20 mouse cellular contexts compared by ENCODE assay signal in the genomic region with DNA sequence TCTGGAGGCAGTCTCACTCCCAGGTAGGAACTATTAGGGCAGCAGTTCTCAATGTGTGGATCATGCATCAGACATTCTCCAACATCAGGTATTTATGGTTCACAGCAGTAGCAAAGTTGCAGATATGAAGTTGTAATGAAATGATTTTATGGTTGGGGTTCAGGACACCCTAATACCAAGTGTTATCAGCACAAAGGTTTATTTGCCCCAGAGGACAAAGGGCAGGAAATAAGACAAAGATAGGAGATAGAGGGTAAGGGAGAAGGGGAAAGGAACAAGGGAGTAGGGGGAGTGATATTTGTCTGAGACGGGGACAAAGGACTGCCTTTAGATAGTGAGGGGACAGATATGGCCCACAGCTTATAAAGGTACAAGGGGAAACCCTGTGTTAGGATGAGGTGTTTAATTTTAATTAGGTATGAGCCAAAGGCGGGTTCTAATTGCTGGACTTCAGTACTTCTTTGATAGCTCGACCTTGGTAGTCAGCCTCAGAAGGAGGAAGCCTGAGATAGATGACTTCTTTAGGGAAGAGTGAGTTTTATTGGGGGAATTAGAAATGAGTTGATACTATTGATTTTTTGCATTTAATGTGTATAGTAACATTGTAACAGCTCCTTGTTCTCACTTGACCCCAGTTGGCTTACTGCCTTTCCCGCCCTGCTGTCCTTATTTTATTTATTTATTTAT. TPM values are rescaled to one million over a fixed set of nuclear protein-coding genes. Genes with fewer than 3 reads are reported as not detected.
"Had no signal": no experiment of that assay in that cellular context is flagged by ENCODE, and none has a peak within 500 bp of the region (broad histone marks: within the 10 kb centered on the region; RNA-seq: fewer than 3 reads in every experiment).

No protein-coding gene starts in this region.

- H3K36me3 ChIP-seq: stomach, embryonic 15.5 days had no signal

- H3K4me2 ChIP-seq: neural tube, embryonic 12.5 days; neural tube, embryonic 13.5 days; stomach, embryonic 15.5 days had no signal

- H3K4me3 ChIP-seq: neural tube, embryonic 12.5 days; neural tube, embryonic 13.5 days; stomach, embryonic 15.5 days had no signal

- DNase-seq: retina, postnatal 1 day; right cerebral cortex, adult 18-20 months; right cerebral cortex, postnatal 14 days; right cerebral cortex, postnatal 25 days; right cerebral cortex, postnatal 4 days; spleen, adult 18-20 months; thymus, adult 18-20 months; thymus, adult 2 months; thymus, postnatal 14 days; thymus, postnatal 25 days; thymus, postnatal 36 days; thymus, postnatal 4 days had no signal

- H3K27ac ChIP-seq: neural tube, embryonic 12.5 days; neural tube, embryonic 13.5 days; stomach, embryonic 15.5 days; stomach, postnatal 0 days had no signal

- H3K9ac ChIP-seq: neural tube, embryonic 12.5 days; neural tube, embryonic 13.5 days; stomach, embryonic 15.5 days had no signal

- H3K27me3 ChIP-seq: neural tube, embryonic 12.5 days; neural tube, embryonic 13.5 days; stomach, embryonic 15.5 days had no signal

- H3K9me3 ChIP-seq: neural tube, embryonic 12.5 days; neural tube, embryonic 13.5 days; stomach, embryonic 15.5 days had no signal

- H3K4me1 ChIP-seq: neural tube, embryonic 12.5 days; neural tube, embryonic 13.5 days; stomach, embryonic 15.5 days had no signal

RNA-seq across cellular contexts. Expression of a gene that starts 50.3 kb away (rescaled TPM):
- total RNA-seq: neutrophil, adult 5-6 weeks had no signal
- polyA plus RNA-seq: neural tube, embryonic 12.5 days; neural tube, embryonic 13.5 days; spleen, adult 2 months; stomach, embryonic 14.5 days; stomach, embryonic 15.5 days; stomach, embryonic 16.5 days; stomach, postnatal 0 days; thymus, adult 2 months had no signal
